Mouse (Mus musculus): ENCODE data around the gene Lexm. TPM values are rescaled to one million over a fixed set of nuclear protein-coding genes. Genes with fewer than 3 reads are reported as not detected.

The Lexm gene
- total and polyA plus RNA-seq, 3 experiments = 0.19 to 0.21 TPM; not detected in 1

DNA sequence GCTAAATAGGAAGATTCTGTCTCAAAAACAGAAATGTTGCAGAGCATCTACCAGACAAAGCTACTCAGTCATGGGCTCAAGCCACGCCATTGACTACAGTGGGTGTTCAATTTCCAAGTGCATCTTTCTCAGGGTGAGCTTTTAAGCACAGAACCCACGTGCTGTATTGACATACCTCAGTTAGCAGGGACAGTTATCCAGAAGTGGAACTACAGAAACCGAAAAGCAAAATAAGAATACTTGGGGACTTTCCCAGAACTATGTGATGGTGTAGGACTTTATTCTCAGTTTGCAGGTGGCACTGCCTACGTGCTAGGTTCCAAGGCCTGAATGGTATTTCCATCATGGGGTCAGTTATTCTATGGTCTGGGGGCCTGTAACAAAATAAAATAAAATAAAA, 19.3 kb downstream of the Lexm start:
- peaks cover 12 to 51% of the 10 kb centered on the region in 2 experiments for H3K4me1 ChIP-seq (ENCODE audit: control insufficient read depth in 1 of 2, insufficient read depth in 2 of 2)
- in situ Hi-C loops (cut with MboI; ENCODE audit: low pct_ligation_motif_present, low pct_unique_long_range_greater_than_20kb, low sequenced_read_pairs) = no loop called here
- no peak for TF ChIP-seq JUN (IDR thresholded peaks at IDR 0.05; ENCODE audit: insufficient read depth, low read depth, low read length)
- TF ChIP-seq TCF12 (IDR thresholded peaks at IDR 0.05; ENCODE audit: low read depth, low read length) = peak; percentile 87
- no peak for TF ChIP-seq MAZ (IDR thresholded peaks at IDR 0.05; ENCODE audit: low read depth, low read length)
- TF ChIP-seq RAD21 (IDR thresholded peaks at IDR 0.05; ENCODE audit: low read depth, low read length) = no peak
- peak; percentile 96 for TF ChIP-seq MYC (IDR thresholded peaks at IDR 0.05; ENCODE audit: low read depth, low read length)
- TF ChIP-seq POLR2AphosphoS2 (IDR thresholded peaks at IDR 0.05; ENCODE audit: low read depth, low read length) = no peak
- TF ChIP-seq ZNF384 (IDR thresholded peaks at IDR 0.05; ENCODE audit: low read depth, low read length) = no peak
- no peak for TF ChIP-seq ZC3H11A (IDR thresholded peaks at IDR 0.05; ENCODE audit: low read depth, low read length)
- no peak for TF ChIP-seq UBTF (IDR thresholded peaks at IDR 0.05; ENCODE audit: low read depth, low read length)
- 0 out of 2 replicates have a peak, but pooled peaks have one; percentile 14 for TF ChIP-seq JUND (conservative IDR thresholded peaks at IDR 0.05; ENCODE audit: low read depth, low read length)
- no peak for TF ChIP-seq POLR2A (IDR thresholded peaks at IDR 0.05; ENCODE audit: low read depth, low read length)
- TF ChIP-seq KAT2A (IDR thresholded peaks at IDR 0.05; ENCODE audit: insufficient replicate concordance, low read length) = no peak
- TF ChIP-seq ZKSCAN1 (IDR thresholded peaks at IDR 0.05; ENCODE audit: borderline replicate concordance, low read depth, low read length) = no peak
- TF ChIP-seq PAX5 (IDR thresholded peaks at IDR 0.05; ENCODE audit: low read length) = no peak
- TF ChIP-seq HCFC1 (IDR thresholded peaks at IDR 0.05; ENCODE audit: low read depth, low read length) = 0 out of 2 replicates have a peak, but pooled peaks have one; percentile 10
- peak; percentile 13; the same call in 1 of the 2 replicates for TF ChIP-seq CHD2 (IDR thresholded peaks at IDR 0.05; ENCODE audit: low read length)
- no peak for TF ChIP-seq ELF1 (IDR thresholded peaks at IDR 0.05; ENCODE audit: low read depth, low read length)
- peak; percentile 94 for TF ChIP-seq MXI1 (IDR thresholded peaks at IDR 0.05; ENCODE audit: low read depth, low read length)
- TF ChIP-seq MAX (IDR thresholded peaks at IDR 0.05; ENCODE audit: low read length) = peak; percentile 96
- peak; percentile 36; the same call in 1 of the 2 replicates for TF ChIP-seq USF2 (conservative IDR thresholded peaks at IDR 0.05; ENCODE audit: low read depth, low read length)
- TF ChIP-seq TBP (conservative IDR thresholded peaks at IDR 0.05; ENCODE audit: low read depth, low read length) = 0 out of 2 replicates have a peak, but pooled peaks have one; percentile 39
- peak; percentile 91 for TF ChIP-seq BHLHE40 (IDR thresholded peaks at IDR 0.05; ENCODE audit: low read depth, low read length)
- no peak; the same call in 1 of the 2 replicates for TF ChIP-seq MAFK (IDR thresholded peaks at IDR 0.05; ENCODE audit: insufficient replicate concordance, low read length)
- TF ChIP-seq CHD1 (IDR thresholded peaks at IDR 0.05; ENCODE audit: low read depth, low read length) = no peak
- TF ChIP-seq SIN3A (IDR thresholded peaks at IDR 0.05; ENCODE audit: low read length) = peak; percentile 68; the same call in 1 of the 2 replicates
- TF ChIP-seq NELFE (IDR thresholded peaks at IDR 0.05; ENCODE audit: low read depth, low read length) = no peak; the same call in 1 of the 2 replicates
- no peak for TF ChIP-seq GABPA (IDR thresholded peaks at IDR 0.05; ENCODE audit: insufficient replicate concordance, low read depth, low read length)
- no peak for TF ChIP-seq E2F4 (IDR thresholded peaks at IDR 0.05; ENCODE audit: insufficient replicate concordance, low read depth, low read length)
- TF ChIP-seq EP300 (IDR thresholded peaks at IDR 0.05; ENCODE audit: low read length) = peak; percentile 88
- TF ChIP-seq ZMIZ1 (IDR thresholded peaks at IDR 0.05; ENCODE audit: low read depth, low read length) = no peak
- TF ChIP-seq NRF1 (IDR thresholded peaks at IDR 0.05; ENCODE audit: low read depth, low read length) = no peak
- TF ChIP-seq IRF4 (IDR thresholded peaks at IDR 0.05; ENCODE audit: low read depth, low read length) = peak; percentile 81
- no peak for TF ChIP-seq CTCF (conservative IDR thresholded peaks at IDR 0.05 in 1 of 2, IDR thresholded peaks at IDR 0.05 in 1 of 2; ENCODE audit: low read depth in 2 of 2, low read length in 2 of 2)
- peak; percentile 86 for TF ChIP-seq ETS1 (conservative IDR thresholded peaks at IDR 0.05; ENCODE audit: low read depth, low read length)
- TF ChIP-seq SMC3 (IDR thresholded peaks at IDR 0.05; ENCODE audit: low read depth, low read length) = no peak
- TF ChIP-seq RCOR1 (conservative IDR thresholded peaks at IDR 0.05; ENCODE audit: low read depth, low read length) = no peak; the same call in 1 of the 2 replicates
- peak; percentile 75; the same call in 1 of the 2 replicates for TF ChIP-seq MEF2A (IDR thresholded peaks at IDR 0.05; ENCODE audit: borderline replicate concordance, low read depth, low read length)
- peak; percentile 45 for TF ChIP-seq USF1 (IDR thresholded peaks at IDR 0.05; ENCODE audit: low read depth, low read length)
- peak overlapping the region; percentile 6; the same call in 1 of the 2 replicates for H3K27ac ChIP-seq (ENCODE audit: insufficient read depth, low read depth)
- H3K79me2 ChIP-seq (replicated peaks; ENCODE audit: control insufficient read depth, extremely low read depth, insufficient read depth, poor library complexity, severe bottlenecking) = no peaks in the 10 kb centered on the region
- H3K27me3 ChIP-seq (replicated peaks) = no peaks in the 10 kb centered on the region
- H3K4me3 ChIP-seq (replicated peaks in 1 of 3; ENCODE audit: low read depth in 2 of 3, low read length in 2 of 3, poor library complexity in 1 of 3) = no peak overlapping the region
- H3K4me2 ChIP-seq (ENCODE audit: insufficient read depth, low read depth, poor library complexity, severe bottlenecking) = 0 out of 2 replicates have a peak overlapping the region, but pooled peaks have one; percentile 12
- peak; percentile 73 for DNase-seq (ENCODE audit: extremely low read depth)
- peaks cover 15% of the 10 kb centered on the region for H3K9me3 ChIP-seq (replicated peaks; ENCODE audit: low read length)
- no peak overlapping the region for H3K9ac ChIP-seq (ENCODE audit: insufficient read depth, low read depth)
- dilution Hi-C loops (cut with MboI; ENCODE audit: extremely low pct_ligation_motif_present, extremely low pct_unique_long_range_greater_than_20kb, low sequenced_read_pairs) = no loop called here
- H3K36me3 ChIP-seq (replicated peaks in 1 of 2; ENCODE audit: control insufficient read depth in 1 of 2, insufficient read depth in 1 of 2, low read length in 1 of 2) = no peaks in the 10 kb centered on the region
